Mouse (Mus musculus) embryo, embryonic 10 days (tissue): Measurements from ENCODE around the gene Scoc.

ENCODE experiments used
- DNase-seq: peaks from one replicate; pipeline ENCODE4 v3.0.0-alpha.2; 2015; ENCODE audit warnings: low spot score

Gene Scoc

DNA sequence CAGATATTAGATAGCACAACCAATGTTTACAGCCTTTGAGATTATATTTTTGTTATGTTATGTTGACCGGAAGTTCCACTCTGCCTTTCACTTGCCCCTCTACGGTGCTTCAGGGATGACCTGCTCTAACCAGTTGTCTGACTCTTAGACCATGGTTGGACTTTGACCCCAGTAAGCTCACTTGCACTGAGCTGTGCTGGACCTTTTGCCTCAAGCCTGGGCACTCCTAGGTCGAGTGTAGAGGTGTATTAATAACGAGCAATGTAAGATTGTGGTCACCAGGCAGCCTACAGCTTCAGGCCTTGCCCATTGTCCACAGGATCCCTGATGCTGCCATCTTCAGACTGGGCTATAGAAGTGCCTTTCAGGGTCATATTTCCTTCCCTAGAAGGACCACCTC is 60.5 kb downstream of the Scoc start:
- no peak for DNase-seq

DNA sequence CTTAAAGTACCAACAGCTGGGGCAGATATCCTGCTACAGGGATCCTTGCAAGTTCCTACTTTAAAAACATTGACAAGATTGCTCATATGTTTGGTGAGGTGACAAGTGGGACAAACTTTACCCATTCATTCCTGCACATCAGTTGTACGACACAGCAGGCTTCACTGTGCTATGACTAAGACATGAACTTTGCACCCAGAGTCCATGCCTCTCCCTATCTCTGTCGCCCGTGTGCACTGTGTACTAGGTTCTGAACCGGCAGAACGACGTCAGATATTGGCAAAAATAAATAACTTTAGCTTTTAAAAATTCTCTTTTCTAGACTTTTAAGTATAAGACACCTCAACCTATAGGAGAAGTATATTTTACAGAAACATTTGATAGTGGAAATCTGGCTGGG is 61.5 kb downstream of the Scoc start:
- no peak for DNase-seq

DNA sequence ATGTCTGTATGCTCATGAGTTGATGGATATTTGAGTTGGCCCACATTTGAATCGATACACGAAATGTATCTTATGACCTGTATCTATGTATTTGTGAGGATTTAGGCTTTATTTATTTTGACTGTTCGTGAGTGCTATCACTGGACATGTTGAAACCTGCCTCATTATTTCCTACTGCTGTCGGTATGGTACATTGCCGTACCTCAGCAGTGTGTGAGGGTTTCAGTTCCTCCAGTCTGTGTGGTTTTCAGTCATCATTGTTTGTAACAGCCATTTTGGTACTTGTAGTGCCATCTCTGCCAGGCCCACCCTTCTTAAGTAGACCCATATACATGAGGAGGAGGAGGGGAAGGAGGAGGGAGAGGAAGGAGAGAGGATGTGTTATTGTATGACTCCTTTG is 63.9 kb downstream of the Scoc start:
- DNase-seq, result no peak

DNA sequence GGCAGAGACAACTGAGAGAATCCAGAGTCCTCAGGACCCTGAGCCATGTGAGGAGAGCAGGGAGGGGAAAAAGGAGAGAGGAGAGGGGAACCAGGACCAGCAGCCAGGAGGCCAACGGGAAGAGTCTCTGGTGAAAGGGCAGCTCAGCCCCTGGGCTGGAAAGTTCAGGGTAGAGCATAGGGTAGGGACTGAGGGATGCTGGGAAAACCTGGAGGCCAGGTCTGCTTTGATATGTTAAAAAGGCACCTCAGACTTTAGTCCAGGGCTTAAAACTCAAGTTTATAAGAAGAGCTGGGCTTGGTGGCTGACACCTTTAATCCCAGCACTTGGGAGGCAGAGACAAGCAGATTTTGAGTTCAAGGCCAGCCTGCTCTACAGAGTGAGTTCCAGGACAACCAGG is 65.7 kb downstream of the Scoc start:
- no peak for DNase-seq

DNA sequence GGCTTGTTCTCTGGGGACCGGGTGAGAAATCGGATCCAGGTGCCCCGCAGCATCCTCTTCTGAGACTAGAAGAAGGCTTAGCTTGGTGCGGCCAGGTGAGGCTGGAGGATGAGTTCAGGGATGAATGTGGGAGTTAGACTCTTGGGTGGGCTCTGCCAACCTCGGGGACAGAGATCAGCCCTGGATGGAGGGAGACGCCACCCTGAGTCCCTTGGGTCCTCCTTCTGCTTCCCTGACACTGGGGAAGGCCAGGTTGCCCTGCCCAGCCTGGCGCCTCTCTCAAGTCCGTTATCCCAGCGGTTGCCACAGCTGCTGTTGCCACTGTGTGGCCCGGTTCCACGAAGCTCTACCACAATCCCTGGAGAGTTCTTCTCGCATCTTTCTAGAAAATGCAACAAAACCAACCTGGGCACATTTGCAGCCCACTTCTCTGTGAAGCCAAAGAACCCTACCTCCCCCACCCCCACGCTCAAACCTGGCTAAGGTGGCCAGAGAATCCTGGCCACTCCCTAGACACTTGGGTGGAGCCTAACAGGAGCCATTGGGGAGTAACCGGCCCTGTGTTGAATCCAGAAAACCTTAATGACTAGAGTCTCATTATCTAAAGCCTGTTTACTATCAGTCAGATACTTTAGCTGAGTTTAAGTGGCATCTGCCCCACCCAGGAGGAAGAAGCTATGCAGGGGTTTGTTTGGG is 68.0 kb downstream of the Scoc start:
- DNase-seq, result no peak

DNA sequence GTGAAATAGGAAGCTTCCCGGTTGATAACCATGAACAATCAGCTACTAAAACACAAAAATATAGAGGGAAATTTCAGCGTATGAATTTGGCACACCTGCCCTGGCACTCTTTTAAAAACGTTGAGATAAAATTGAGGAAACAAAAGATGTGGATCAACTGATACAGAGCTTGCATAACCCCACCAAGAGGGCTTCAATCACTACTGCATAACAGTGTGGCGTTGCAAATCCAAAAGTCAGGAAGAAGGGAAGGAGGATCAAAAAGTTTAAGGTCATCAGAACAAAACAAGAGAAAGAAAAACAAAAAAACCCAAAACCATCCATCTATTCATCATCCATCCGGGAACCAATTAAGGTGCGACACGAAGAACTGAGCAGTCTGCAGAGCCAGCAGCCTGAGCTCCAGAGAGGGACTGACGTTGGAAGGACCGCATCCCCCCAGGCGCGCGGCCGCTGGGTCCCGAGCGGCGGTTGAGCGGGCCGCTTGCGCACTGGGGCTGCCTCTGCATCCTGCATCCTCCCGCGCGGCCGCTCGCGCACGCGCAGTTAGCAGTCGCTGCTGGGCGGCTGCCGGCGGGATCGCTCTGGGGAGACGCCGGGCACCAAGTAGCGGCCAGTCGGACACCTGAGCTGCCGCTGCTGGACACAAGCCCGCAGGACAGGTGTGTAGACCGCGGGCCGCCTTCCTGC is 68.7 kb downstream of the Scoc start, which contains the start of gene Clgn:
Gene Clgn, plus strand, starts transcription at position 552 of the 690 bp plus-strand sequence.
- peak; percentile 87 for DNase-seq

DNA sequence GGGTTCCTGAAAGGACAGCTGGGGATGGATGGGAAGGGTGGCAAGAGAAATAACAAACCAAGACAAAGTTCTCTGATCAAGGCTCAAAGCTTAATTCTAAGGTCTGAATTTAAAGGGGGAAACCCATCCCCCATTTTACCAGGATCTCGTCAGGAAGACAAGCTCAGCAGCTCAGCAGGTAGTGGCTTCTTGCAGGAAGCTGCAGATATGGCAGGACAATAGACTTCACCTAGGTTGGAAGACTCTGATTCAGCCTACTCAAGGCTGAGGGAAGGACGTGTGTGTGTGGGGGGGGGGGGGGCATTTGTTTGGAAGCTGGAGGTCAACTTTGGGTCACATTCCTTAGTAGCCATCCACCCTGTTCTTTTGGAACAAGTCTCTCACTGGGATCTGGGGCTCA is 75.3 kb downstream of the Scoc start:
- no peak for DNase-seq

DNA sequence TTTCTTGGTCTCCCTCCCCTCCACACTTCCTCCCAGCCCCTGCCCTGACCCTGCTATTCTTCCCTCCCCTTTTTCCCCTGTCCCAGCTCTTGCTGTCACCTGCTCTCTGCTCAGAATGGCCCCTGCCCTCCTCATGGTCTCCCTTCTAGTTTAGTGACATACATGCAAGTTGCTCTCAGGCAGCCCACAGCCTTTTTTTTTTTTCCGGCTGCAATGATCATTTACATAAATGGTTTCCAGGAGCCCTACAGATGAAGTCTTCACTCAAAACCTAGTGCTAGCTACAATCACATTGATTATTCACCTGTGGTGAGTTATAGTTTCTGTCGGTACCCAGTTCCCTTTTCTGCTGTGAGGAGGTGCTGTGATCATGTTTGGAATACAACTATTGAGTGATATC is 77.2 kb downstream of the Scoc start:
- DNase-seq, result no peak

DNA sequence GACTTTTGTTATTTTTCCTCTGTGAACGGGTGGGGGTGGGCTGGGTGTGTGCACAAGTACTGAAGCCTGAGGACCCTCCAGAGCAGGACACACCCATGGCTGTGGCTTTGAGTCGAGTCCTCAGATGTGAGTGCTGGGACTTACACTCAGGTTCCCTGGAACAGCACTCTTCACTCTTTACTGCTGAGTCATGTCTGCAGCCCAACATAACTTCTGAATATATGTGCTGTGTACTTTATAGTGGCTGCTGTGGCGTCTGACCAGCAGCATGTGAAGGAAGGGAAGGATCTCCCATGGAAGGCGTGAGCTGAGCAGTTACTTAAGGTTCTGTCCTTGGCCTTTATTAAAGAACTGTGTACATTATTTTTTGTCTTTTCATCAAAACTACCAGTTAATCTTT is 78.0 kb downstream of the Scoc start:
- DNase-seq, result no peak
